Mouse (Mus musculus) G1E (cell line): ENCODE data around the gene Mvk.

Experiments used
- CTCF ChIP-seq: IDR thresholded peaks from 2 replicates; pipeline ENCODE4 v1.5.1; 2012; ENCODE audit warnings: low read depth, low read length, inconsistent platforms, mixed read lengths
- POLR2AphosphoS5 ChIP-seq: IDR thresholded peaks from 2 replicates; pipeline ENCODE4 v1.6.1; 2012; ENCODE audit warnings: low read depth, low read length, inconsistent platforms; ENCODE audit not compliant: insufficient replicate concordance

- TF ChIP-seq CTCF (no peak), POLR2AphosphoS5 (no peak)
These were observed 31.6 kb upstream of the Mvk start for GRCm38 (mm10) chr5:114412361-114412998.
